Mouse (Mus musculus) forebrain, embryonic 11.5 days (tissue): ENCODE measurements around the gene Pold3. TPM values are rescaled to one million over a fixed set of nuclear protein-coding genes. Genes with fewer than 3 reads are reported as not detected.
"Not testable (repeated sequence)": the region's sequence is repeated elsewhere in the genome, so short reads cannot be mapped to it uniquely, and the experiment has no call there.

ENCODE experiments used
- ATAC-seq: fragments of 200-750 bp; cut with Nextera tagmentation; replicated peaks from 2 replicates; pipeline ENCODE4 v1.8.0; 2017; ENCODE audit warnings: moderate TSS enrichment; ENCODE audit not compliant: low FRiP score
- DNase-seq: peaks from one replicate; pipeline ENCODE4 v3.0.0-alpha.2; 2017; ENCODE audit warnings: low spot score
- H3K27ac ChIP-seq: fragments of 300-500 bp; sonication (generic); 2 replicates; pipeline ENCODE4 v1.5.1; 2014; ENCODE audit warnings: low read depth, low read length
- H3K27me3 ChIP-seq: fragments of 300-500 bp; sonication (generic); 2 replicates; pipeline ENCODE4 v1.6.1; 2014; ENCODE audit warnings: mild to moderate bottlenecking, low read length, mixed read lengths; ENCODE audit not compliant: control insufficient read depth, insufficient read depth
- H3K36me3 ChIP-seq: fragments of 300-500 bp; sonication (generic); 2 replicates; pipeline ENCODE4 v1.6.1; 2014; ENCODE audit warnings: mild to moderate bottlenecking, low read length, moderate library complexity, mixed read lengths; ENCODE audit not compliant: control insufficient read depth, insufficient read depth
- H3K4me1 ChIP-seq: fragments of 300-500 bp; sonication (generic); replicated peaks from 2 replicates; pipeline ENCODE4 v1.6.1; 2014; ENCODE audit warnings: low read length, mixed read lengths; ENCODE audit not compliant: control insufficient read depth, insufficient read depth
- H3K4me2 ChIP-seq: fragments of 300-500 bp; sonication (generic); 2 replicates; pipeline ENCODE4 v1.6.1; 2014; ENCODE audit warnings: low read depth, mild to moderate bottlenecking, low read length, moderate library complexity, mixed read lengths; ENCODE audit not compliant: severe bottlenecking
- H3K4me3 ChIP-seq: fragments of 300-500 bp; sonication (generic); 2 replicates; pipeline ENCODE4 v1.5.1; 2014; ENCODE audit warnings: low read depth, low read length
- H3K9ac ChIP-seq: fragments of 300-500 bp; sonication (generic); 2 replicates; pipeline ENCODE4 v1.6.1; 2014; ENCODE audit warnings: low read length
- H3K9me3 ChIP-seq: fragments of 300-500 bp; sonication (generic); 2 replicates; pipeline ENCODE4 v1.6.1; 2016; ENCODE audit warnings: low read length, mixed read lengths; ENCODE audit not compliant: control insufficient read depth
- WGBS: fragments of 180-500 bp; shearing (Covaris S2); extraction: QIAGEN DNeasy Blood & Tissue Kit; methylation state at CpG from one replicate; pipeline ENCODE4 v1.1.7; 2014; 5-methylcytosine and 5-hydroxymethylcytosine counted together
- polyA plus RNA-seq: library from polyadenylated mRNA; unstranded; fragments of >200 nt; fragmentation: Nextera tagmentation; extraction: Ambion mirVana; gene quantifications from 2 replicates; pipeline ENCODE4 v1.2.1, GENCODE M21; 2014

Gene Pold3
- polyA plus RNA-seq, 1 experiment from 2014 or later = 121 TPM

- Histone ChIP-seq H3K4me2 (no peak overlapping the region), H3K27ac (no peak overlapping the region), H3K27me3 (no peaks in the 10 kb centered on the region), H3K9me3 (no peaks in the 10 kb centered on the region), H3K4me3 (no peak overlapping the region), H3K4me1 (no peaks in the 10 kb centered on the region), H3K36me3 (no peaks in the 10 kb centered on the region; the same call in 1 of the 2 replicates), H3K9ac (no peak overlapping the region)
- DNase-seq (no peak), ATAC-seq (no peak)
- WGBS = 95% methylated on average over 2 of the region's 2 CpGs
These were observed 47.4 kb downstream of the Pold3 start for GRCm38 (mm10) chr7:100073959-100074358.

GRCm38 (mm10) chr7:100052991-100053390 lies 68.4 kb downstream of the Pold3 start:
- H3K27me3 ChIP-seq, H3K9me3 ChIP-seq, H3K9ac ChIP-seq, H3K27ac ChIP-seq, H3K4me2 ChIP-seq, DNase-seq, H3K4me3 ChIP-seq, H3K36me3 ChIP-seq, ATAC-seq, H3K4me1 ChIP-seq: not testable (repeated sequence)
- 90% methylated on average over 2 of the region's 2 CpGs for WGBS

- Histone ChIP-seq H3K9me3 (no peaks in the 10 kb centered on the region), H3K36me3 (no peaks in the 10 kb centered on the region), H3K4me2 (no peak overlapping the region), H3K27me3 (no peaks in the 10 kb centered on the region), H3K9ac (no peak overlapping the region), H3K4me3 (no peak overlapping the region), H3K4me1 (no peaks in the 10 kb centered on the region), H3K27ac (no peak overlapping the region)
- DNase-seq (no peak), ATAC-seq (no peak)
- WGBS = 78% methylated on average over 4 of the region's 4 CpGs
These were observed 69.5 kb downstream of the Pold3 start for GRCm38 (mm10) chr7:100051904-100052303.

- Histone ChIP-seq H3K9me3 (no peaks in the 10 kb centered on the region), H3K9ac (no peak overlapping the region), H3K27ac (no peak overlapping the region), H3K4me2 (no peak overlapping the region), H3K4me3 (no peak overlapping the region), H3K36me3 (no peaks in the 10 kb centered on the region), H3K27me3 (no peaks in the 10 kb centered on the region), H3K4me1 (peaks cover 5% of the 10 kb centered on the region; the same call in 1 of the 2 replicates)
- DNase-seq (no peak), ATAC-seq (no peak)
- 78% methylated on average over 2 of the region's 2 CpGs for WGBS
These were observed 74.9 kb downstream of the Pold3 start for GRCm38 (mm10) chr7:100046486-100046885.

- Histone ChIP-seq H3K27me3 (no peaks in the 10 kb centered on the region), H3K4me3 (no peak overlapping the region), H3K4me1 (peaks cover 5% of the 10 kb centered on the region; the same call in 1 of the 2 replicates), H3K9ac (no peak overlapping the region), H3K9me3 (no peaks in the 10 kb centered on the region), H3K27ac (no peak overlapping the region), H3K4me2 (no peak overlapping the region), H3K36me3 (no peaks in the 10 kb centered on the region)
- WGBS = 54% methylated on average over 4 of the region's 4 CpGs
- no peak for ATAC-seq
- no peak for DNase-seq
These were observed 77.7 kb downstream of the Pold3 start for GRCm38 (mm10) chr7:100043605-100044031.

GRCm38 (mm10) chr7:100043096-100043495 lies 78.3 kb downstream of the Pold3 start:
- peaks cover 5% of the 10 kb centered on the region; the same call in 1 of the 2 replicates for H3K4me1 ChIP-seq
- no peak overlapping the region for H3K4me3 ChIP-seq
- ATAC-seq (no peak), DNase-seq (no peak)
- WGBS = 81% methylated on average over 5 of the region's 5 CpGs
- H3K27me3 ChIP-seq = no peaks in the 10 kb centered on the region
- no peak overlapping the region for H3K9ac ChIP-seq
- H3K4me2 ChIP-seq = no peak overlapping the region
- no peaks in the 10 kb centered on the region for H3K9me3 ChIP-seq
- no peaks in the 10 kb centered on the region for H3K36me3 ChIP-seq
- no peak overlapping the region for H3K27ac ChIP-seq

- no peak for ATAC-seq
- Histone ChIP-seq H3K4me2 (peak overlapping the region; percentile 21; the same call in 1 of the 2 replicates), H3K27ac (no peak overlapping the region), H3K27me3 (no peaks in the 10 kb centered on the region), H3K4me3 (no peak overlapping the region), H3K9ac (no peak overlapping the region), H3K9me3 (no peaks in the 10 kb centered on the region), H3K4me1 (peaks cover 5% of the 10 kb centered on the region; the same call in 1 of the 2 replicates), H3K36me3 (no peaks in the 10 kb centered on the region)
- DNase-seq = peak; percentile 64
- WGBS = 12% methylated on average over 31 of the region's 31 CpGs
These were observed 79.2 kb downstream of the Pold3 start for GRCm38 (mm10) chr7:100042120-100042519.

GRCm38 (mm10) chr7:100036495-100036894 lies 84.9 kb downstream of the Pold3 start:
- H3K4me1 ChIP-seq = no peaks in the 10 kb centered on the region
- no peaks in the 10 kb centered on the region for H3K36me3 ChIP-seq
- no peak for ATAC-seq
- H3K9me3 ChIP-seq = no peaks in the 10 kb centered on the region
- no peak for DNase-seq
- no peak overlapping the region for H3K9ac ChIP-seq
- H3K27me3 ChIP-seq = no peaks in the 10 kb centered on the region
- no peak overlapping the region for H3K4me3 ChIP-seq
- WGBS = 88% methylated on average over 3 of the region's 3 CpGs
- no peak overlapping the region for H3K4me2 ChIP-seq
- H3K27ac ChIP-seq = no peak overlapping the region

GRCm38 (mm10) chr7:100036050-100036449 lies 85.3 kb downstream of the Pold3 start:
- no peaks in the 10 kb centered on the region for H3K4me1 ChIP-seq
- no peaks in the 10 kb centered on the region for H3K9me3 ChIP-seq
- H3K4me3 ChIP-seq = no peak overlapping the region
- no peaks in the 10 kb centered on the region for H3K36me3 ChIP-seq
- WGBS = 86% methylated on average over 7 of the region's 7 CpGs
- no peaks in the 10 kb centered on the region for H3K27me3 ChIP-seq
- no peak for DNase-seq
- H3K9ac ChIP-seq = no peak overlapping the region
- ATAC-seq = no peak
- H3K4me2 ChIP-seq = no peak overlapping the region
- no peak overlapping the region for H3K27ac ChIP-seq
